Mouse (Mus musculus): ENCODE results near the gene Mfrp. TPM values are rescaled to one million over a fixed set of nuclear protein-coding genes. Genes with fewer than 3 reads are reported as not detected.

Mfrp gene
- polyA plus RNA-seq, 1 experiment from 2014 or later = 0.18 TPM

- peak overlapping the region; percentile 54 for H3K4me3 ChIP-seq (ENCODE audit: low read depth, low read length)
- H3K27me3 ChIP-seq (replicated peaks; ENCODE audit: control insufficient read depth, insufficient read depth, low read length) = 0 out of 2 replicates have a peak, but pooled peaks cover 9% of the 10 kb centered on the region
- H3K9me3 ChIP-seq (ENCODE audit: control insufficient read depth, low read length) = no peaks in the 10 kb centered on the region
- no peaks in the 10 kb centered on the region for H3K36me3 ChIP-seq (ENCODE audit: control insufficient read depth, insufficient read depth, low read length)
- ATAC-seq (replicated peaks; ENCODE audit: low FRiP score, low TSS enrichment, low read depth) (peak; percentile 9; the same call in 1 of the 2 replicates), DNase-seq (ENCODE audit: low spot score) (no peak)
- H3K4me1 ChIP-seq (replicated peaks; ENCODE audit: control insufficient read depth, insufficient read depth, low read length) = peaks cover 31% of the 10 kb centered on the region
- H3K27ac ChIP-seq (ENCODE audit: low read depth) = no peak overlapping the region
- H3K9ac ChIP-seq (ENCODE audit: low read length) = peak overlapping the region; percentile 74; the same call in 1 of the 2 replicates
- WGBS = 5% methylated on average over 23 of the region's 23 CpGs
- peak overlapping the region; percentile 99 for H3K4me2 ChIP-seq (ENCODE audit: low read length)
Observed at GRCm38 (mm10) chr9:44083392-44084121, 18.0 kb upstream of the Mfrp start.

- Histone ChIP-seq H3K4me1 (replicated peaks; ENCODE audit: control insufficient read depth, insufficient read depth, low read length) (peaks cover 30% of the 10 kb centered on the region), H3K27ac (ENCODE audit: low read depth) (no peak overlapping the region), H3K9me3 (ENCODE audit: control insufficient read depth, low read length) (no peaks in the 10 kb centered on the region), H3K4me2 (ENCODE audit: low read length) (peak overlapping the region; percentile 99), H3K4me3 (ENCODE audit: low read depth, low read length) (peak overlapping the region; percentile 54), H3K9ac (ENCODE audit: low read length) (peak overlapping the region; percentile 74), H3K36me3 (ENCODE audit: control insufficient read depth, insufficient read depth, low read length) (no peaks in the 10 kb centered on the region), H3K27me3 (replicated peaks; ENCODE audit: control insufficient read depth, insufficient read depth, low read length) (0 out of 2 replicates have a peak, but pooled peaks cover 9% of the 10 kb centered on the region)
- 3% methylated on average over 14 of the region's 14 CpGs for WGBS
- DNase-seq (ENCODE audit: low spot score) (peak; percentile 77), ATAC-seq (replicated peaks; ENCODE audit: low FRiP score, low TSS enrichment, low read depth) (peak; percentile 33; the same call in 1 of the 2 replicates)
Observed at GRCm38 (mm10) chr9:44084236-44084635, 17.3 kb upstream of the Mfrp start.

- under 1% methylated on average over 55 of the region's 62 CpGs for WGBS
- Histone ChIP-seq H3K4me2 (ENCODE audit: low read length) (peak overlapping the region; percentile 99), H3K27ac (ENCODE audit: low read depth) (no peak overlapping the region), H3K4me3 (ENCODE audit: low read depth, low read length) (peak overlapping the region; percentile 54), H3K9me3 (ENCODE audit: control insufficient read depth, low read length) (no peaks in the 10 kb centered on the region), H3K9ac (ENCODE audit: low read length) (peak overlapping the region; percentile 74), H3K36me3 (ENCODE audit: control insufficient read depth, insufficient read depth, low read length) (no peaks in the 10 kb centered on the region), H3K27me3 (replicated peaks; ENCODE audit: control insufficient read depth, insufficient read depth, low read length) (0 out of 2 replicates have a peak, but pooled peaks cover 9% of the 10 kb centered on the region), H3K4me1 (replicated peaks; ENCODE audit: control insufficient read depth, insufficient read depth, low read length) (peaks cover 31% of the 10 kb centered on the region)
- DNase-seq (ENCODE audit: low spot score) (peak; percentile 94), ATAC-seq (replicated peaks; ENCODE audit: low FRiP score, low TSS enrichment, low read depth) (peak; percentile 63)
Observed at GRCm38 (mm10) chr9:44084659-44085229, 16.8 kb upstream of the Mfrp start.

GRCm38 (mm10) chr9:44085276-44085675 is 16.3 kb upstream of the Mfrp start:
- no peaks in the 10 kb centered on the region for H3K9me3 ChIP-seq (ENCODE audit: control insufficient read depth, low read length)
- no peaks in the 10 kb centered on the region for H3K36me3 ChIP-seq (ENCODE audit: control insufficient read depth, insufficient read depth, low read length)
- DNase-seq (ENCODE audit: low spot score) (no peak), ATAC-seq (replicated peaks; ENCODE audit: low FRiP score, low TSS enrichment, low read depth) (no peak)
- peak overlapping the region; percentile 74 for H3K9ac ChIP-seq (ENCODE audit: low read length)
- peak overlapping the region; percentile 99 for H3K4me2 ChIP-seq (ENCODE audit: low read length)
- peak overlapping the region; percentile 54 for H3K4me3 ChIP-seq (ENCODE audit: low read depth, low read length)
- 5% methylated on average over 10 of the region's 10 CpGs for WGBS
- peaks cover 31% of the 10 kb centered on the region for H3K4me1 ChIP-seq (replicated peaks; ENCODE audit: control insufficient read depth, insufficient read depth, low read length)
- H3K27me3 ChIP-seq (replicated peaks; ENCODE audit: control insufficient read depth, insufficient read depth, low read length) = 0 out of 2 replicates have a peak, but pooled peaks cover 9% of the 10 kb centered on the region
- no peak overlapping the region for H3K27ac ChIP-seq (ENCODE audit: low read depth)

DNA sequence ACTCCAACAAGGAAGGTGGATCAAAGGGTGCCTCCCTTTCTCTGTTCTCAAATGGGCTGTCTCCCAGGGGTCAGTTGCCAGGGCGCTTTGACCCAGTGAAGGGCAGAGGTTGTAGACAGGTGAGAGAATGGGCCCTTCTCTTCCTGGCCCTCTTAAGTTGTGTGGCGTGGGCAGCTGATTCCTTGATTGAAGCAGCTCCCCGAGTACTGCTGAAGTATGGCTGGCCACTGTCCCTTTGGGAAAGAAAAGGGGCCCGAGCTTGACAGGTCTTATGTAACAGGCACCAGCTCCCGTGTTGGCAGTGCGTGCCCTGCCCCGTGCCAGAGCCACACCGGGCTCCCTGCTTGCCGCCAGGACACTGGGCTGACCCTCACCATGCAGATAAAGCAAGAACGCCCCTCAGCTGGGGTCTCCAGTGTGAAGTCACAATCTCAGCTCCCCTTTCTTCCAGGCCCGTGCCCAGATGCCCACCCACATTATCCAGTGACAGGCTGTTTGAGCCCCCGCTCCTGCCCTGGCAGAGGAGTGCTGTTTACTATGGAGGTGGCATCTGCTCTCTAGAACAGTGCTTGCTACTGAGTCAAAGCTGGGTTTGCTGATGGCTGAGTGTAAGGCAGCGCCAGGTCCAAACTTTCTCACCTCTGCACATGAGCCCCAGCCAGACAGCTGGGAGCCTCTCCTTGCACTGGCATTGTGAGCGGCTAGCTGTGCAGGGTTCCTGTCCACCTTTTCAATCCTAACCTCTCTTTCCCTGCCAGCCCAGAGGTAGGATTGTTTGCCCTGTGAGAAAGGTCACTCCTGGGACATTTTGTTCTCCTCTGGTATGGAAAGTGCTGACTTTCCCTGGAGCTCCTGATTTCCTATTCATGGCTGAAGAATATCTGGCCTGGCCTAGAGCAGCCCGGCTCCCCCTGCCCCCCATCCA is 15.5 kb upstream of the Mfrp start:
- Histone ChIP-seq H3K4me1 (replicated peaks; ENCODE audit: control insufficient read depth, insufficient read depth, low read length) (peaks cover 31% of the 10 kb centered on the region), H3K9me3 (ENCODE audit: control insufficient read depth, low read length) (no peaks in the 10 kb centered on the region), H3K9ac (ENCODE audit: low read length) (no peak overlapping the region), H3K4me2 (ENCODE audit: low read length) (no peak overlapping the region), H3K27me3 (replicated peaks; ENCODE audit: control insufficient read depth, insufficient read depth, low read length) (0 out of 2 replicates have a peak, but pooled peaks cover 9% of the 10 kb centered on the region), H3K4me3 (ENCODE audit: low read depth, low read length) (no peak overlapping the region), H3K36me3 (ENCODE audit: control insufficient read depth, insufficient read depth, low read length) (no peaks in the 10 kb centered on the region; the same call in 1 of the 2 replicates), H3K27ac (ENCODE audit: low read depth) (no peak overlapping the region)
- ATAC-seq (replicated peaks; ENCODE audit: low FRiP score, low TSS enrichment, low read depth) = no peak
- WGBS = 69% methylated on average over 15 of the region's 15 CpGs
- DNase-seq (ENCODE audit: low spot score) = no peak

DNA sequence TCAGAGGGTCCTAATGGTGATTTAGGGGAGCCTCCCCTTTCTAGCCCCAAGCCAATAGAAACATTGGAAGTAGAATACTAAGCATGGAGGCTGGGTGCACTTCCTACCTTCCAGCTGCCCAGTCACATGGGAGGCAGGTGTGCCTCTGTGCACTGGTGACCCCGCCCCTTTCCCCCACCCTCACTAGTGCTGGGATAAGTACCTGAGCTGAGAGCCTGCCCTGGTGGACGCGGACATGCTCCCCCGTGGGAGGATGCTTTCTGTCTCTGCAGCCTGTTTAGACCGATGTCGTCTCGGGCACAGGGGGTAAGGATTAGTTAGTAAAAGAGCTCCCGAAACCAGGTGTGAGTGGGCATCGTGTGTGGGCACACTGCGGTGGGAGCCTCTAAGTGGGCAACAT is 14.6 kb upstream of the Mfrp start:
- H3K9ac ChIP-seq (ENCODE audit: low read length) = no peak overlapping the region
- peaks cover 9% of the 10 kb centered on the region for H3K36me3 ChIP-seq (ENCODE audit: control insufficient read depth, insufficient read depth, low read length)
- peaks cover 31% of the 10 kb centered on the region for H3K4me1 ChIP-seq (replicated peaks; ENCODE audit: control insufficient read depth, insufficient read depth, low read length)
- no peak overlapping the region for H3K4me3 ChIP-seq (ENCODE audit: low read depth, low read length)
- DNase-seq (ENCODE audit: low spot score) (no peak), ATAC-seq (replicated peaks; ENCODE audit: low FRiP score, low TSS enrichment, low read depth) (no peak)
- no peak overlapping the region for H3K4me2 ChIP-seq (ENCODE audit: low read length)
- H3K27ac ChIP-seq (ENCODE audit: low read depth) = no peak overlapping the region
- 0 out of 2 replicates have a peak, but pooled peaks cover 9% of the 10 kb centered on the region for H3K27me3 ChIP-seq (replicated peaks; ENCODE audit: control insufficient read depth, insufficient read depth, low read length)
- no peaks in the 10 kb centered on the region for H3K9me3 ChIP-seq (ENCODE audit: control insufficient read depth, low read length)
- 51% methylated on average over 10 of the region's 10 CpGs for WGBS

GRCm38 (mm10) chr9:44087761-44088455 is 13.6 kb upstream of the Mfrp start:
- Histone ChIP-seq H3K36me3 (ENCODE audit: control insufficient read depth, insufficient read depth, low read length) (peaks cover 15% of the 10 kb centered on the region), H3K9me3 (ENCODE audit: control insufficient read depth, low read length) (no peaks in the 10 kb centered on the region), H3K27me3 (replicated peaks; ENCODE audit: control insufficient read depth, insufficient read depth, low read length) (0 out of 2 replicates have a peak, but pooled peaks cover 9% of the 10 kb centered on the region), H3K4me1 (replicated peaks; ENCODE audit: control insufficient read depth, insufficient read depth, low read length) (peaks cover 31% of the 10 kb centered on the region), H3K4me3 (ENCODE audit: low read depth, low read length) (no peak overlapping the region), H3K9ac (ENCODE audit: low read length) (no peak overlapping the region), H3K27ac (ENCODE audit: low read depth) (no peak overlapping the region), H3K4me2 (ENCODE audit: low read length) (peak overlapping the region; percentile 14; the same call in 1 of the 2 replicates)
- ATAC-seq (replicated peaks; ENCODE audit: low FRiP score, low TSS enrichment, low read depth) (no peak), DNase-seq (ENCODE audit: low spot score) (no peak)
- 8% methylated on average over 15 of the region's 15 CpGs for WGBS
